Mouse (Mus musculus): ENCODE data around the gene Mia2.
"Not testable (repeated sequence)": the region's sequence is repeated elsewhere in the genome, so short reads cannot be mapped to it uniquely, and the experiment has no call there.

The Mia2 gene

GRCm38 (mm10) chr12:59095104-59096025 lies at the start of gene Mia2:
Gene Mia2, plus strand, starts transcription at chr12:59095799.
- peak; percentile 82 for DNase-seq (ENCODE audit: low spot score)

GRCm38 (mm10) chr12:59052470-59052869 lies 43.1 kb upstream of the Mia2 start:
- DNase-seq (ENCODE audit: low spot score): no peak

GRCm38 (mm10) chr12:59053166-59053565 lies 42.4 kb upstream of the Mia2 start:
- no peak for DNase-seq (ENCODE audit: low spot score)

DNA sequence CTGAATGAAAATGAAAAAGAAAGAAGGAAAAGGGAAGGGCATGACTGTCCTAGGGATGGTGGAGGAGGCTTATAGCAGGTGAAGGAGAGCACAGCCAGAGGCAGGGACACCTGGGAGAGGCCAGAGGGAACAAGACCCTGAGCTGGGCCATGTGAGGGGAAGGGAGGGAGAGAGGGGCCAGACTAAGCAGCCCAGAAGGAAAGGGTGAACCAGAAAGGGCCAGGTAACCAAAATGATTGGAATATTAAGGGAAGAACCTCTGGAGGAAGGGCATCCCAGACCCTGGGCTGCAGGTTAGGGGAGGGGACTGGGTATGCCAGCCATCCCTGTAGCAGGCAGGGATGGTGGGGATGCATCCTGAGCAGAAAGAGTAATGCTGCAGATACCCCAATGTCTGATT lies 41.6 kb upstream of the Mia2 start:
- no peak for DNase-seq (ENCODE audit: low spot score)

DNA sequence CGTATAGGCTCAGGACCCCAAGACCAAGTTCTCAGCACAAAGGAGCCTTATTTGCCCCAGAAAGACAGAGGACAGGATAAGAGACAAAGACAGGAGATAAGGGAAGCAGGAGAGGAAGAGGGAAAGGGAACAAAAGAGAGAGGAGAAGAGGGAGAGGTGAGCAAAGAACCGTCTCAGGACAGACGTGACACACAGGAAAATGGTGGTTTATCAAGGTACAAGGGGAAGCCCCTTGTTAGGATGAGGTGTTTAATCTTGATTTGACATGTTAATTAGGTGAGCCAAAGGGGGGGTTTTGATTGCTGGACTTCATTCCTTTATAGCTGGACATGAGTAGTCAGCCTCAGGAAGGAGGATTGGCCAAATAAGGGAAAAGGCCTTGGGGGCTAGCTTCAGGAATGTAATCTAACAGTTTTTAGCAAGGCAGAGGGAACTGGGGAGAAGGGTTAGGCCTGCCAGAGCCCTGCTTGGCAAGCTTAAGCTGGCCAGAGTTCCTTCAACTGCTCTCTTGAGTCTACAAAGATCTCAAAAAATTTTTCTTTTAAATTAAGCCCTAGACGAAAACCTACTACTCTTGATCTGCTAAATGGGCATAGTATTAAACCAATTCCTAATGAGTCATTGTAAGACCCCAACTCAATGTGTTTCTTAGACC lies 40.3 kb upstream of the Mia2 start:
- DNase-seq (ENCODE audit: low spot score): no peak

GRCm38 (mm10) chr12:59056222-59056621 lies 39.4 kb upstream of the Mia2 start:
- DNase-seq (ENCODE audit: low spot score): no peak

DNA sequence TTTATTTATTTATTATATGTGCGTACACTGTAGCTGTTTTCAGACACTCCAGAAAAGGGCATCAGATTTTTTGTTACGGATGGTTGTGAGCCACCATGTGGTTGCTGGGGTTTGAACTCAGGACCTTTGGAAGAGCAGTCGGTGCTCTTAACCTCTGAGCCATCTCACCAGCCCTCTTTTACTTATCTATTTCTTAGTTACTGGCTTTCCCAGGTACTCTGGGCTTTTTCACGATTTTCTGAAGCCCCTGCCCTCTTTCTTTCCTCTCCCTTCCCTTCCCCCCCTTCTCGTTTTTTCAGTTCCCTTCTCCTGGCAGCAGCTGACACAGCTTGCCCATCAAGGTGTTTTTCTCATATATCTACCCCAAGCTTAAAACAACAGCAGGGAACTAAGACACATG lies 37.4 kb upstream of the Mia2 start:
- DNase-seq (ENCODE audit: low spot score): not testable (repeated sequence)

GRCm38 (mm10) chr12:59060322-59060721 lies 35.3 kb upstream of the Mia2 start:
- no peak for DNase-seq (ENCODE audit: low spot score)

DNA sequence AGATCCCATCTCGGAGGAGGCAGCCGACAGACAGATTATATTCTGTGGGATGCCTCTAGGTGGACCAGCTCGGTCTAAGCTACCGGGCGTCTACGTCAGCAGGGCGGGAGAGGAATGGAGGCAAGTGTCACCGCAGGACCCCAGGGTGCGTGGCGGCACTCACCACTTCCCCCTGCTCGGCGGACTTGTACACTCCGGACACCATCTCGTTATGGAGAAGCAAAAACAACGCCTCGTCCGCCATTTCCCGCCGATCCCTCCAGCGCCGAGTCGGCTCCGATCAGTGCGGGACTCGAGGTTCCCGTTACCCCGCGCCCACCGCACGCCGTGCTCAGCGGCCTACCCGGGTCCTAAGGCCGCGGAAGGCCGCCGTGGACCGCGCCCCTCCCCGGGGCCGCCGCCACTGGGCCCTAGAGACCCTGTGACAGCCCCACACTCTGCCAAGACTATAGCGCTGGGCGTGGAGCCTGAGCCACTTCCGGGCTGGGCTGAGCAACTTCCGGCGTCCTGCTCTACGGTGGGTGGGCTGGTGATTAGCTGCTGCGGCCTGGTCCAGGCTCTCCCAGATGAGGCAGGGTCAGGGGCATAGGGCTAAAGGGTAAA lies 34.5 kb upstream of the Mia2 start, which contains the start of gene Trappc6b:
Gene Trappc6b (minus strand): TSS at position 480 of the 603 bp plus-strand sequence.
- peak; percentile 86 for DNase-seq (ENCODE audit: low spot score)

- no peak for DNase-seq (ENCODE audit: low spot score)
Measured at GRCm38 (mm10) chr12:59064837-59065236, 30.8 kb upstream of the Mia2 start.

DNA sequence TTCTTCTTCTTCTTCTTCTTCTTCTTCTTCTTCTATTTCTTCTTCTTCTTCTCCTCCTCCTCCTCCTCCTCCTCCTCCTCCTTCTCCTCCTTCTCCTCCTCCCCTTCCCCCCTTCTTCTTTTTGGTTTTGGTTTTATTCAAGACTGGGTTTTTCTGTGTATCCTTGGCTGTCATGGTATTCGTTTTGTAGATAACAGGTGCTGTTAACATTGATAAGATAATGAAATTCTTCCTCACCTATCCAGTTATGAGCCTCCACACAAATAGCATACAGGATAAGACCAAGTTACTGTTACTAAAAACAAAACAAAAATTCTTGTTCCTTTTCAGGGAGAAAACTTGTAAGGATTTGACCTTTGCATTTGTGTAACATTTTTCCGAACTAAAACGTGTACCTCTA lies 29.8 kb upstream of the Mia2 start:
- DNase-seq (ENCODE audit: low spot score): no peak

DNA sequence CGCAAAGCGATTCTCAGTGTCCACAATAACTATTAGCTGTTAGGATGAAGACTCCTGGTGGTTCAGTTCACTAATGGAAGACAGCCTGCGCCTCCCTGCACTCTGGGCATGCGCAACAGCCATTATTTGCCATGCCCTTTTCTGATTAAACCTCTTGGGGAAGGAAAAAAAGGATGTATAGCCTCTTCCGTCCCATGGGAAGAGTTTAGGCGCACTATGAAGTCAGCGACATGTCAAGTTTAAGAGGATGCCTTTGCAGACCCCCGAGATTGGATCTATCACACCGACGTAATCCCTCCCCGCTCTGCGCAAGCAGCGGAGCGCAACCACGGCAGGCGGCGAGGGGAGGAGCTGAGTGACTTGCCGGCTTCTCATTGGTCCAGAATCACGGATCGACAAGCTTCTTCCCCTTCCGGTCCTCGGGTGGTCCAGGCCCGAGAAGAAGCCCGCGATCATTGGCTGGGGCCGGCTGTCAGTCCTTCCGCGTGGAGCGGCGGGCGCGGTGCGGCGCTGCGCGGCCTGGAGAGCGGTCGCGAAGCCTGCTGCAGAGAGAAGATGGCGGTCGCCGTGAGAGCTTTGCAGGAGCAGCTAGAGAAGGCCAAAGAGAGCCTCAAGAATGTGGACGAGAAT lies 29.0 kb upstream of the Mia2 start, which contains the start of gene Pnn:
Gene Pnn (plus strand): TSS at position 437 of the 630 bp plus-strand sequence.
- DNase-seq (ENCODE audit: low spot score): peak; percentile 97

DNA sequence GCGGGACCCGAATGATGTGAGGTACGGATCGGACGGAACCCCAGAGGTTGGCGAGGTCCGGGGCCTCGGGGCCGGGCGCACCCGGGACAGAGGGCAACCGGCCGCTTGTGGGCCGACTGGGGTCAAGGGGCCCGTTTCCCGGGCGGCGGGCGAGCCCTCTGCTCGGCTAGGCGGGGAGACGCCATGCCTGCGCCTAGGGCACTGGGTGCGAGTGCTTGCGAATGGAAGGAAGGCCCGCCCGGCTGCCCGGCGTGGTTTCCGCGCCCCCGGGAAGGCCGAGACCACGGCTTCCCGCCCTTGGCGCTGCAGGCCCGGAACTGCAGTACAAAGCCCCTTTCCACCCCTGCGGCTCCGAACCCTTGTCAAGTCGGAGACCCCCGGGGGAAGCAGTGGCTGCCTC lies 28.5 kb upstream of the Mia2 start:
- no peak for DNase-seq (ENCODE audit: low spot score)

- no peak for DNase-seq (ENCODE audit: low spot score)
Measured at GRCm38 (mm10) chr12:59068791-59069190, 26.8 kb upstream of the Mia2 start.

GRCm38 (mm10) chr12:59072286-59072685 lies 23.3 kb upstream of the Mia2 start:
- no peak for DNase-seq (ENCODE audit: low spot score)

- DNase-seq (ENCODE audit: low spot score): no peak
Measured at GRCm38 (mm10) chr12:59074052-59074451, 21.5 kb upstream of the Mia2 start.

DNA sequence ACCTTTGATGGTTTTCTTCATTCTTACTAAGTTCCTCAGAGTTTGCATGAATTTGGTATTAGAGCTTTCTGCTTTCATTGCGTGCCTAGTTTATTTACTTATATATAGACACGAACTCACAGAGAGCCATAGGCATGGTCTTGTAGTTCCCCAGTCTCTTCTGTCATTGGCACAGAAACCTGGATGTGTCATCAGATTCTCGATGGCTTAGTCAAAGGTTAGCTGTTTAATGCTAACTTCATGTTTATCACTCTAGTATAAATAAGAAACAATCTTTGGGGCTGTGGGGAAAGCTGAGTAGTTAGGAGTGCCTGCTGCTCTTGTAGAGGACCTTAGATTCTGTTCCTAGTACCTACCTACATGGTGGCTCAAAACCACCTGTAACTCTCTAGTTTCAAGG lies 18.6 kb upstream of the Mia2 start:
- no peak for DNase-seq (ENCODE audit: low spot score)

DNA sequence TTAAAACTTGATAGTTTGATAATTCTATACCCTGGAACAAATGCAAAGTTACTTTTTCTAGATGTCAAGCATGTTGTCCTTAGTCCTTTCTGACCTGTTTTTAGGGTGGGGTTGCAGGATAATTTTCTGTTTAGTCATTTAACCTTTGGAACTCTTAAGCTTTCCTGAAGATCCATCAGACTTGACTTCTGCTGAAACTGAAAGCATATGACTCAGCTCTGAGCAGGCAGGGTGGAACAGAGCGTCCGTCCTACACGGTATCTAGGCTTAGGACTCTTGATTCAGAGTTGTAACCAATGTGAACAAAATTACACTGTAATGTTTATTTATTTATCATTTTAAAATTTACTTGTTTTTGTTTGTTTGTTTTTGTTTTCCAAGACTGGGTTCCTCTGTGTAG lies 17.7 kb upstream of the Mia2 start:
- DNase-seq (ENCODE audit: low spot score): no peak

DNA sequence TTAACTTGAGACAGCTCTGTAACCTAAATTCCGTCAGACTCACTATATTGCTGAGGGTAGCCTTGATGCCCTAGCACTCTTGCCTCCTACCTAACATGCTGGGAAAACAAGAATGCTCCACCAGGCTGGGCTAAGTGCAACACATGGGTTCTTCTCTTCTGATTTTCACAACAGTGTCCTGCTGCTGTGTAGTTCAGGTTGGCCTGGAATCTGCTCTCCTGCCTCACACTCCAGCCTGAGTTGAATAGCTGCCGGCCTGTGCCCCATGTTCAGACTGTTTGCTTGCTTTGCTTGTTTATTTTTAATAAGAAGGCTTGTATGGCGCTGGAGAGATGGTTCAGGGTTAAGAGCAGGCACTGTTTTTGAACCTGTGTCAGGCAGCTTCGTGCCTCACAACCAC lies 15.1 kb upstream of the Mia2 start:
- no peak for DNase-seq (ENCODE audit: low spot score)

- peak; percentile 54 for DNase-seq (ENCODE audit: low spot score)
Measured at GRCm38 (mm10) chr12:59084446-59084845, 11.2 kb upstream of the Mia2 start.

- no peak for DNase-seq (ENCODE audit: low spot score)
Measured at GRCm38 (mm10) chr12:59086171-59086570, 9.4 kb upstream of the Mia2 start.

DNA sequence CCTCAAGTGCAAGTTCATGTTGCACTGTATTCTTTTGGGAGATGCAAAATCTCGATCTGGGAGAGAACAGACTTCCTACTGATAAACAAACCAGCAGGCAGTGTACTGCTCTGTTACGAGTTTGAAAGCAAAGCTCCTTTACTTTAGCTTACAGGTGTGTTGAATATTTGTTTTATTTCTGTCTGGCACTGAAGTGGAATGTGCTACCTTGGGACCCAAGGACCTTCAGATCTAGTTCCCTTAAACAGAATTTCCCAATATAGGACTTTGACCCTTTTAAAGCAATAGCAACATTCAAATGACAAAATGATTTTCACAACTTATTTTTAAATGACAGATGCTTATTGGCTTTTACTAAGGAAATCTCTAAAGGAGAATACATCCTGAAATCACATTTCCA lies 2.1 kb upstream of the Mia2 start:
- DNase-seq (ENCODE audit: low spot score): no peak
